Mouse (Mus musculus): ENCODE results near the gene Tgfbr3.
A peak's percentile ranks its signal among the peaks of the same experiment; 100 is the strongest.

The Tgfbr3 gene

GRCm38 (mm10) chr5:107202801-107203559 is 86.4 kb downstream of the Tgfbr3 start:
- no peak for DNase-seq

DNA sequence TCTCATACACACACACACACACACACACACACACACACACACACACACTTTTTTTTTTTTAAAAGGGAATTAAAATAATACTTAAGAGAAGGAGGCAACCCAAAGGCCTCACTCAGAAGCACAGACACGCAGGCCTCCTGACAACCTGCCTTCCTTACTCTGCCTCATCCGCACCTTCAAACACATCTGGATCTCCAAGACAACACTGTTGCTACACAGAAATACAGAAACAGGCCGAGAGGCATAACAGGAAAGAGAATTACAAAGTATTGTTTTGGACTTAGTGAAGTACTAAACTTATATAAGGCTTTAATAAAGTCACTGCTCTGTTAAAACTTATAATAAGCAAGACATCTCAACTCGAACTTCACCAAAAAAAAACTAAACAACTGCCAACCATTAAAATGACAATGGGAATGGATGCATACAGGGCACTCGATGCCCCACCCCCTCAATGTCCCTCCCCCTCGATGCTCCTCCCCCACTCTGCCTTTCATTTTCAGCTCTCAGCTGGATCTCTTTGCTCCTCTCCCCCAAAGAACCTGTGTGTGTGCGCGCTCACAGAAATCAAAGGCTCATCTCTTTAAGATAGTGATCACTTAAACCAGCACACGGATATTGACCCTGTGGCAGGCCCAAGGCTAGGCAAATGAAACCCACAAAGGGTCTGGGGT is 87.8 kb downstream of the Tgfbr3 start:
- DNase-seq: no peak

- no peak for DNase-seq
These were observed 88.5 kb downstream of the Tgfbr3 start for GRCm38 (mm10) chr5:107200853-107201341.

GRCm38 (mm10) chr5:107200221-107200635 is 89.2 kb downstream of the Tgfbr3 start:
- no peak for DNase-seq

DNA sequence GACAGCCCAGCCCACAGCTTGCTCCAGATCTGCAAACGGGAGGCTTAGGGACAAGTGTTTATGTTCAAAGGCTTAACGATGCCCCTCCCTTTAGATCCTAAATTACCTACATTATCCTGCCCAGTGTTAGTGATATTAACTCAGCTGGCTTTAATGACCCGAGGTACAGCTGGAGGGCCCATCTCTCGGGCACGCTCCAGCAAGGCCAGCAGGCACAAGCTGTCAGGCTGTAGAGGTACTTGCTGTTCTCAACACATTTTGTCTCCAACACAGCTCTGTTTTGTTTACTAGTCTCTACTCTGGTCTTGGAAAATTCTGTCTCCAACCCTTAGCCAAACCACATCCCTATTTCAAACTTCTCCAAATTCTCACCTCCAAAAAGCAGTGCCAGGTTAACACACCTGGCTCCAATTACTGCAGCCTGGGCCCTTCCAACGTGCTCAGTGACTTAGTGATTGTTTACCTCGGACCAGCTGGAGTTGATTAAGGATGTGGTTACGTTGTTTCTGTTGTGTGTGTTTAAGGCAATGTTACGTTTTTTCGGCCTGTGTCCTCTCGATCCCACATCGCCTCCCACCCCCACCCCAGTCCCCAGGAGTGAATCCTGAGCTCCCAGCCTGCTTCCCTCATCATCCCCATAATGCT is 93.6 kb downstream of the Tgfbr3 start:
- DNase-seq: no peak

GRCm38 (mm10) chr5:107193160-107193559 is 96.3 kb downstream of the Tgfbr3 start:
- no peak for DNase-seq

DNA sequence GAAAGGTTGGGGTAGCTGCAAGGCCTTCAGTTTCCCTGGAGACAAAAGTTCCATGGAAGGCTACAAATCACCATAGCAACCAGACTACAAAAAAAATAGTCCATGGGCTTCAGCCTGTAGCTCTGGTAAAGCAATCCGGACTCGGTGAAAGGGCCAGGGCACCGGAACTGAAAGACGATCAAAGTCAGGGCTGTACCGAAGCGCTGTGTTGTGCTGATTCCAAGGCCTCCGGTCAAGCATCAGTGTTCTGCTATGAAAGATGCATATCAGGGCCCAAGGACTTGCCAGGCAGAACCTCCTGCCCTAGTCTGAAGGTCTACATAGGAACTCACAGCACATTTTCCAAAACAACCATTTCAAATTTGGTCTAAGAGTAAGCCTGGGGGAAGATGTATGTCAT is 97.1 kb downstream of the Tgfbr3 start:
- DNase-seq: no peak

DNA sequence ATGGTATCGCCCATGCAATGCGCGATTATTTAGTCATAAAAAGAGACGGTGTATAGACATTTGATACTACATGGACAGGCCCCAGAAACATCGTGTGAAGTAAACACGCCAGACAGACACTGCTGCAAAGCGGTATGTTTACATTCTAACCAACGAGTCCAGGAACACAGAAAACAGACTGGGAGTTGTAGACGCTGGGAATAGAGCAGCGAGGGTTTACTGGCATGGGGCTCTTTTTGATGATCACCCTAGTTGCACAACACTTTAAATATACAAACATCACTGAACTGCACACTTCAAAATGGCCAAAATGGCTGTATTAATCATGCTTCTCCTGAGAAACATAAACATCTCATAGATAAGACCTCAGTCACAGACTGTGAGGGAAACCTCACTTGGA is 100.9 kb downstream of the Tgfbr3 start:
- DNase-seq: no peak

DNA sequence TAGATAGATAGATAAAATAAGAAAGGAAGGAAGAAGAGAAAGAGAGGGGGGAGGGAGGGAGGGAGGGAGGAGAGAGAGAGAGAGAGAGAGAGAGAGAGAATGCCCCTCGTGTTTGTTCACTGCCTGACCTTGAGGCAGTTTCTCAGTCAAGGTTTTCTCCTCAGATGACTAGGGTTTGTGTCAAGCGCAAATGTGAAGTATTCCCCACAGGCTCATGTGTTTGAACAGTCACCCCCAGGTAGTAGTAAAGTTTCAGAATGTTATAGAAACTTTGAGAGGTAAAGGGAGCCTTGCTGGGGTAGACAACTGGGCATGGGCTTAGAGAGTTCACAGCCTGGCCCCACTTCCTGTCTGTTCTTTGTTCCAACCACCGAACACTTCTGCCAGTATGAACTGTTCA is 103.2 kb downstream of the Tgfbr3 start:
- DNase-seq: no peak

DNA sequence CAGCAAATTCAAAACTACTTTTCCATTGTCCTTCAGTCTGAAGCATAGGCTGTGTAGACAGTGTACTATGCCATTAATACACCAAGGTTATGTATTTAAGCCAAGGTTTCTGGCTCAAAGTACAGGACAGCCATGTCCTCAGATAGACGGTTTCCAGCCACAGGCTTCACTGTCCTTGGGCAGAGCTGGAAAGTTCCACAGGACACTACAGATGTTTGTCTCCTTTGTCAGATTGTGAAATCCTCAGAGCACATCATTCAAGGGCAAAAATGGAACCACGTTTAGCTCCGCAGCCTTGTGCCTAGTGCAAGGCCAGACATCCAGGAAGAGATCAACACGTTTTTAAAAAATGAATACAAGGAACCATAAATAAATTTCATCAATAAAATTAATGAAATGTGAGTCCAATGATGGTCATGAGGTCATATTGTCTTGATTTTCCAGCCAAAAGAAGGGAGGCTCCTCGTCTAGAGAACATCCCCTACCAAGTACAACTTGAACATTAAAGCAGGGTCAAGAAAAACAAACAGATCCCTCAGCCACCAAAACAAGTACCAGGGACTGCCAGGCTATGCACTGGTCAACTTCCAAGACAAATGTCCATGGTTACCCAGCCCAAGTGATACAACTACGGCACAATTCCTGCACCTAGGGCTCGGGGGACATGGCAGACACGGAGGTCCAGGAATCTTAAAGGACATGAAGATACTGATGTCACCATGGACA is 105.1 kb downstream of the Tgfbr3 start:
- DNase-seq: no peak

- DNase-seq: no peak
These were observed 105.9 kb downstream of the Tgfbr3 start for GRCm38 (mm10) chr5:107183537-107183936.

GRCm38 (mm10) chr5:107182721-107183120 is 106.7 kb downstream of the Tgfbr3 start:
- DNase-seq: no peak

DNA sequence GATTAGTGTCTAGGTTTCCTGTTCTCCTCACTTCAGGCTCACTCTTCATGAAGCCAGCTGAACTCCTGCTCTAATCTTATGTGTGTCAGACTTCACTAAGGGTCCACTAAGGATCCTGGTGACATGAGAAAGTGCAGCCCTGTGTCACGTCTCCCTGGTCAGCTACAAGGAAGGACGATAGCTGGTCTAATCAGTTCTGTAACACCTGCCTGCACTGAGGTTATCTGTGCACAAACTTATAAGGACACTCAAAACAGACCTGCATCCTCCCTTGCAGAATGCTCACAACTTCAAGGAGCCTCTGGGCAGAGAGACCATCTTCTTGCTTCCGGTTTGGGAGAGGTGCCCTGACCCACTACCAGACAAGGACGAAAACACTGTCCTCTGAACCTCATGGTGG is 107.6 kb downstream of the Tgfbr3 start:
- no peak for DNase-seq

DNA sequence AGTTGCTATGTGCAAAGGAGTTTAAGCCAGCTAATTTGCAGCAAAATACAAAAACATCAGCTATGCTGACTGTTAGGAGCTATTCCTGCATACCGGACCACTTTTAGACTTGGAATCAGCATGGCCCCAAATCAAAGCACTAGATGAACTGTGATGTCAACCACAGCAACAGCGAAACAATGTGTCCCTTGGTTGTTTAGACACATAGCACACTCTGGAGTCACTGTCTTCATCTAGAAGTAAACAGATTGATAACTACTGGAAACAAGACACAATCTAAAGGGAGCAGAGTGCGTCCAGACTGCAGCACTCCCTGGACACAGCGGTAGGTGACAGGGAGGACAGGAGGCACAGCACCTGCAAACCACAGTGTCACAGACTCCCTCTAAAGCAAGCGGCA is 110.2 kb downstream of the Tgfbr3 start:
- DNase-seq: no peak

GRCm38 (mm10) chr5:107177791-107178190 is 111.6 kb downstream of the Tgfbr3 start:
- no peak for DNase-seq

DNA sequence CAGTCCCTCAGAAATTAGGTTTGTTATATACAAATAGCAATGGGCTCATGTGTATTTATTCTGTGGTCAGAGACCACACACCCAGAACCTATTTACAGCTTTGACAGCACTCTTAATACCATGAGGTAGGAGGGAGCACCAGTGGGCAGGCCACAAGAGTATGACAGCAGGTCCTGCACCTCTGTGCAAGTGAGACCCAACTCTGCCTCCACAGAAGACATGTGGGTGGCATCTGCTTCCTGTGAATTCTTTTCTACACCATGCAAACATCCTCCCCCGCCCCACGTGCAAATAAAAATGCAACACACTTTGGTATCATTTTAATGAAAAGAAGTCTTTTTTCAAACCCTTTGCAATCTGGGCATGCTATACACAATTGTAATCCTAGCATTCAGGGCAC is 112.2 kb downstream of the Tgfbr3 start:
- no peak for DNase-seq

GRCm38 (mm10) chr5:107176796-107177195 is 112.6 kb downstream of the Tgfbr3 start:
- no peak for DNase-seq

DNA sequence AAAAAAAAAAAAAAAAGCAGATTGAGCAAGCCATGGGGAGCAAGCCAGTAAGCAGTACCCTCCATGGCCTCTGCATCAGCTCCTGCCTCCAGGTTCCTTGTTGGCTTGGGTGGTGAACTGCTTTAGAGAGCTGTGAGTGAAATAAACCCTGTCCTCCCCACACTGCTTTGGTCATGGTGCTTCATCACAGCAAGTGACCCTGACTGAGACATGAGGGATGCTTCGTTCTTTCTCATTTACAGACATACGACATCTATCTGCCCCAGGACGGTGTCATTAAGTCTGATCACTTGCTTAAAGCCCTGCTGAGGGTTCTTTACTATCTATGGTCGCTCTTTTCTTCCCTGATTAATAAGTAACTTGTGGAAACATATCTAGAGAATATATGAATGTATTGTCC is 113.2 kb downstream of the Tgfbr3 start:
- no peak for DNase-seq

- no peak for DNase-seq
These were observed 115.2 kb downstream of the Tgfbr3 start for GRCm38 (mm10) chr5:107174188-107174587.

DNA sequence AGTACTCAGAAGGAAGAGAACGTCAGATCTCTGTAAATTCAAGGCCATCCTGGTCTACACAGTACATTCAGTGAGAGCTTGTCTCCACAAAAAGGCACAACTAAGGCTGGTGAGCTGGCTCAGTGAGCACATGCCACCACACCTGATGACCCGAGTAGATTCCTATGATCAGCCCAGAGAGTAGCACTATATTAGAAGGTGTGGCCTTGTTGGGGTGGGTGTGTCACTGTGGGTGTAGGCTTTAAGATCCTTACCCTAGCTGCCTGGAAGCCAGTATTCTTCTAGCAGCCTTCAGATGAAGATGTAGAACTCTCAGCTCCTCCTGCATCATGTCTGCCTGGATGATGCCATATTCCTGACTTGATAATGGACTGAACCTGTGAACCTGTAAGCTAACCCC is 115.9 kb downstream of the Tgfbr3 start:
- no peak for DNase-seq

GRCm38 (mm10) chr5:107171861-107172260 is 117.6 kb downstream of the Tgfbr3 start:
- no peak for DNase-seq

GRCm38 (mm10) chr5:107169796-107170195 is 119.6 kb downstream of the Tgfbr3 start:
- no peak for DNase-seq

- peak; percentile 48 for DNase-seq
These were observed 121.5 kb downstream of the Tgfbr3 start for GRCm38 (mm10) chr5:107167872-107168300.

All from right cerebral cortex, postnatal 4 days (tissue).